Mouse (Mus musculus) testis, postnatal 10 days (tissue): ENCODE results near the gene Ccdc114.
"Not testable (repeated sequence)": the region's sequence is repeated elsewhere in the genome, so short reads cannot be mapped to it uniquely, and the experiment has no call there.

Experiments
- DNase-seq: peaks from one replicate; pipeline ENCODE4 v3.0.0; 2021; ENCODE audit warnings: low spot score

Ccdc114 gene

DNA sequence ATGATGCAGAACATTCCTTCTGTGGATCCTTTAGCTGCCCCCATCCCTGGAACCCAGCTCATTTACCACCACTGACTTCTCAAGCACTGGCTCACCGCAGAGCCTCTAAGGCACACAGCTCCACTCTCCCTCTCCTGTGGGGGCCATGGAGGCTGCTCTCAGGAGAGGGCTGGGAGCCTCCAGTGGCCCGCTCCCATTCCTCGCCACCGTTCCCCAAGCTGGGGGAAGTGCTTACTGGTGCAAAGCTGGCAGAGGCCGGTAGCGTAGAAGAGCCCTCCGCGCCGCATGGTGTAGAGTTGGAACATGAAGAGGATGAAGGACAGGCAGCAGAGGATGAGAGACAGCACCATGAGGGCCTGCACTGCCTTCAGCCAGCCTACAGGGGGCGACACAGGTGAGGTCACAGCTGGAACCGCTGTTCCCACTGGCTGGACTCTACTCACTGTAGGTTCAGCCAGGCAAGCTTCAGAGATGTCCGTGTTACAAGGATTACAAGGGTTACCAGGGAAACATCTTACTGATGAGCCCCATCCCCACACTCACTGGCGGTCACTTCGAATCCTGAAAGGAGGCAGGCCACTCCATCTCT lies 4.7 kb upstream of the Ccdc114 start:
- DNase-seq = peak; percentile 70

DNA sequence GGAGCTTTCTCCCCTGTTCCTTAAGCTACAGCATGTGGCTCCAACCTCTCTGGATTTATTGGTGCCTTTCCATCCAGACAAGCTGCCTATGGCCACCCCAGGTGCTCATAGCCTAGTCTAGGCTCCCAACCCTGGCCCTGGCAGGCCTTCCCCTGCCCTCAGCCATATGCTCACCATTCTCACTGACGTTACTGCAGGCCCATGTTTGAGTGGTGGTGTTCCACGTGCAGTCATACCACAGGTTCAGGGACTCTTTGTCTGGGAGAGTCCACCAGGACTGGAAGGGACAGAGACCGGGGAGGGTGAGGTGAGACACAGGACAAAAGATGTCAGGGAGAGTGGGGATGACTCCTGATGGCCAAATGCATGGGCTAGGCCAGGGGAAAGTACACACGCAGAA lies 4.1 kb upstream of the Ccdc114 start:
- no peak for DNase-seq

- DNase-seq = no peak
These were observed 3.2 kb upstream of the Ccdc114 start for GRCm38 (mm10) chr7:45920583-45921241.

- peak; percentile 78 for DNase-seq
These were observed 2.6 kb upstream of the Ccdc114 start, which contains the start of gene Emp3 for GRCm38 (mm10) chr7:45921242-45921621. Emp3 (minus strand) TSS chr7:45921404.

DNA sequence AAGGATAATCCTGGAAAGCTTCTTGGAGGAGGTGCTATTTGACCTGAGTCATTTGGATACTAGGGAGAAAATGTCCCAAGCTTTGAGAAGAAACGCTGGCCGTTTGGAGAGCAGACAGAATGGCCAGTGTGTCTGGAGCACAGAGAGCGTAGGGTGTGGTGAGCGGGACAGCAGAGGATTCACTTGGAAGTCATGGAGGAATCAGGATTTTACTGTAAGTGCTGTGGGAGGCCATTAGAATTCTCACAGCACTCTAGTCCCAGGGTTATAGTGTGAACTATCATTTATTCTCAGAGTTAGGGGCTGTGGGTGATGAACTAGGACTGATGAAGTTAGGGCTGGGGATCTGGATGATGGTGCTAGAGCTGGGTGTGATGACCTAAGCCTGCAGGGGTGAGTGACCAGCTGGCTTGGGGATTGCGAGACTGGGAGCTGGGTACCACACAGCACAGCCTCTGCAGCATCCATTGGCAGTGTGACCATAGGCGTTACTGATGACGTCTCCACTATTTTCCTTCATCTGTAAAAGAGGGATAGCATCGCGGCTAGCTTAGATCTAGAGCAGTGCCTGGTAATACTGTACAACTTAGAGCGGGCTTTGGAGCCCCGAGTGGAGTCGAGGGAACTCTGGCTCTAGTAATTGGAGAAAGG lies 1.8 kb upstream of the Ccdc114 start:
- DNase-seq = no peak

DNA sequence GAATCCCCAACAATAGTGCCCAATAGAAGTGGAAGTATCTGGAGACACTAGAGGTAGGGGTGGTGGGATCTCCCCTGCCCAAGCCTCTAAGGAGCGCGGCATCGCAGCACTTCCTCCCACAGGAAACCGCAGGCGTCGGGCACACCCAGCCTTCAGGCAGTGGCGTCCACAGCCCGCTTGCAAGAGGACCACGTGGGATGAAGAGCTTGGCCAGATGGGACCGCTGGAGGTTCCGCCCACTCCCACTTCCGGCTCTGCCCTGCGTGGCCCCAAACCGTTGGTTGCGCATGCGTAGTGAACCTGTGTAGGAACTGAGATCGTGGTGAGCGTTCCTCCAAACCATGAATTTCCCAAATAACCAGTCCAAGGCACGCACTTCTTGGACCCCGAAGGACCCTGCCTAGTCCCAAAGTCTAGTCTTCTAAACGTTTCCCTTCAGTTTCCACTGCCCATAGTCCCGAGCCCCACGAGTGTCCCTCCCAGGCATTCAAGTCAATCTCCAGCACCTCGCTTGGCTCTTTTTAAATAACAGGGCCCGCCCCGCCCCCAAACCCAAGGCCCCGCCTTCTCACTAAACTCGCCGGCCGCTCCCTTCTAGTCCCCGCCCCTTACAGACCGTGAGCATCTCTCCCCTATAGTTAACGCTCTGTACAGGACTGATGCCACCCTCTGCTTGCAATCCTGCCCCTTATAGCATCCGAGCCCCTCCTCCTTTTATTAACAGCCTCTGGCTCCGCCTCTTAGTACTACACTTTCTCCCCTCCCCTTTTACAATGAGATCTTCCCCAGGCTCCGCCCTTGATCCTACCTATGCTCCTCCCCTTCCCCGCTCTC lies 727 bp upstream of the Ccdc114 start:
- DNase-seq = peak; percentile 94

DNA sequence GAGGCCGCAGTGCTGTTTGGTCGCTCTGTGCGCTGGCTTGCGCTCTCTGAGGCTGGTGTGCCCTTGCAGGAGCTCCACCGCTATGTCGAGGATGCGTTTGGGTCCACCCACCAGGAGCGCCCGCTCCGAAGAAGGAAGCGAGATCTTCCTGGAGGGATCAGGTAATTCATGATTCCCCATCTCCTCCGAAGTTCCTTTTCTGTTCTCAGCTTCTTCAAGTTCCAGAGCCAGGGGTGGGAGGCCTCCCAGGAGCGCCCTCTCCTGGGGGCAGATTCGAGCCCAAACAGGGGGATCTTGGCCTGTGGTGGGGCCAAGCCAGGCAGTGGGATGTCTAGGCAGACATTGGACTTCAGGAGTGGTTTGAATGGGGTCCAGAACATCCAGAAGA lies 551 bp downstream of the Ccdc114 start:
- DNase-seq = peak; percentile 70

GRCm38 (mm10) chr7:45928626-45929295 lies 4.9 kb downstream of the Ccdc114 start:
- DNase-seq = no peak

DNA sequence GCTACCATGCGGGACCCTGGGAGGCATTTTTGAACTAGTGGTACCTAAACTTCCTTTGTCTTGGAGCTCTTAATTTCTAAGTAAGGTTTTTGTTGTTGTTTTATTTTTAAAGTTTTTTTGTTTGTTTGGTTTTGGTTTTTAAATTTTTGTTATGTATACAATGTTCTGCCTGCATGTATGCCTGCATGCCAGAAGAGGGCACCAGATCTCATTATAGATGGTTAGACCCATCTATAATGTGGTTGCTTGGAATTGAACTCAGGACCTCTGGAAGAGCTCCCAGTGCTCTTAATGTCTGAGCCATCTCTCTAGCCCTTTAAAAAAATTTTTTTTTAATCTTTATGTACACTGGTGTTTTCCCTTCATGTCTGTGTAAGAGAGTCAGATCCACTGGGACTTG lies 5.8 kb downstream of the Ccdc114 start:
- no peak for DNase-seq

GRCm38 (mm10) chr7:45933766-45934165 lies 9.9 kb downstream of the Ccdc114 start:
- DNase-seq = not testable (repeated sequence)

- DNase-seq = peak; percentile 73
These were observed 11.2 kb downstream of the Ccdc114 start for GRCm38 (mm10) chr7:45935114-45935513.

GRCm38 (mm10) chr7:45939836-45940235 lies 16.0 kb downstream of the Ccdc114 start:
- DNase-seq = no peak

GRCm38 (mm10) chr7:45941986-45942385 lies 18.1 kb downstream of the Ccdc114 start:
- no peak for DNase-seq

DNA sequence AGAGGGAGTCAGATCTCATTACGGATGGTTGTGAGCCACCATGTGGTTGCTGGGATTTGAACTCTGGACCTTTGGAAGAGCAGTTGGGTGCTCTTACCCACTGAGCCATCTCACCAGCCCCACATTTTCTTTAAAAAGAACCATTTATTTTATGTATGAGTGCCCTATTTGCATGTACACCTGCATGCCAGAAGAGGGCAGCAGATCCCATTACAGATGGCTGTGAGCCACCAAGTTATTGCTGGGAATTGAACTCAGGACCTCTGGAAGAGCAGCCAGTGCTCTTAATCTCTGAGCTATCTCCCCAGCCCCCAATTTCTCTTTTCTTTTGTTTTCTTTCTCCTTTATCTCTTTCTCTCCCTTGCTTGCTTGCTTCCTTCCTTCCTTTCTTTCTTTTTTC lies 19.4 kb downstream of the Ccdc114 start:
- DNase-seq = not testable (repeated sequence)

DNA sequence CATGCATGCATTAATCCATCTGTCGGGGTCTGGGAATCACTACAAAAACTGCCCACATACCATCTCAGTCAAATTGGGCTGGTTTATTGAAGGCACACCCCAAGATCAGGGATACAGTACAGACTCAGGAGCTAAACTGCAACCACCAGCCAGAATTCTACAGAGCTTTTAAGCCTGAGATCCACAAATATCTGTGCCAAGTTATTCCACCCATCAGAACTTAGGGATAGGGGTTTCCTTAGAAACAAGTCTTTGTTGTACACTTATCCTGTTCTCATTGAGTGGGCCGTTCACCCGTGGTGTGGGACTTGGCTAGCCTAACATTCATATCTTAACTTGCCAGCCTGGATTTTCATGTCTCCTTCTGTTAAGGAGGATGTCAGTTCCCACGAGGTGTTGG lies 25.2 kb downstream of the Ccdc114 start:
- DNase-seq = no peak

DNA sequence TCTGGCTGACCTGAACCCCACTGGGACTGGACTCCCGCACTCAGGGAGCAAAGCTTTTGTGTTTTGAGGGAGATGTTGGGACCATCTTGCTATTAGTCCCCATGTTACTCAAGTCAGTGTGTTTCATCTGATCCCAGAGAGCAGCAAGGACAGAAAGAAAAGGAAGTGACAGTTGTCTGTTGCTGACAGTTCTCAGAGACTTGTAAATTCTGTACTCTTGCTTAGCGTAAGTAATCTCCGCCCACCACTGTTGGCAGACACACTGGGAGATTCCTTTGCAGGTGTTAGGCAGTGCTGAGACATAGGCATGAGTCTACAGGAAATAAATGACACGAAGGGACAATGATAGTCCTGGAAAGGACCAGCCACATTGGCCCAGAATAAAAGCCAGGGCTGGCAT lies 32.7 kb downstream of the Ccdc114 start:
- DNase-seq = no peak

- no peak for DNase-seq
These were observed 48.2 kb downstream of the Ccdc114 start for GRCm38 (mm10) chr7:45971831-45972723.

DNA sequence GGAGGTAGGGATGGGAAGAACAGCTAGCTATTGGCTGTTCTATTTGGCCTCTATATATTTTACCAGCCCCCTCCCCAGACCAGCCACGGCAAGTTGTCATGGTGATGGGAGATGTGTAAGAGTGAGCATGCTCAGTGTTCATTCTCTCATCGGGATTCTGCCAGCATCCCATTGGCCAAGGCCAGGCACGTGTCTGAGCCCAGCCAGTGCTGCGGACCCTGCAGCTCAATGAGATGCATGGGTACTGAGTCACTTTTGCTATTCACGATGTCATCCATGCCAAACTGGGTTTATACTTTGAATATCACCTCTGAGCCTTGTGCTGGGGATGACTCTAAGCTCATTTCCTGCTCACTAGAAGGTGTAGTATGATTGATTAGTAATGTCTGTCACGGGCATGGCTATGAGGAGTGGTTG lies 49.4 kb downstream of the Ccdc114 start:
- no peak for DNase-seq

GRCm38 (mm10) chr7:45974103-45974502 lies 50.2 kb downstream of the Ccdc114 start:
- no peak for DNase-seq

GRCm38 (mm10) chr7:45974512-45974911 lies 50.6 kb downstream of the Ccdc114 start:
- no peak for DNase-seq

DNA sequence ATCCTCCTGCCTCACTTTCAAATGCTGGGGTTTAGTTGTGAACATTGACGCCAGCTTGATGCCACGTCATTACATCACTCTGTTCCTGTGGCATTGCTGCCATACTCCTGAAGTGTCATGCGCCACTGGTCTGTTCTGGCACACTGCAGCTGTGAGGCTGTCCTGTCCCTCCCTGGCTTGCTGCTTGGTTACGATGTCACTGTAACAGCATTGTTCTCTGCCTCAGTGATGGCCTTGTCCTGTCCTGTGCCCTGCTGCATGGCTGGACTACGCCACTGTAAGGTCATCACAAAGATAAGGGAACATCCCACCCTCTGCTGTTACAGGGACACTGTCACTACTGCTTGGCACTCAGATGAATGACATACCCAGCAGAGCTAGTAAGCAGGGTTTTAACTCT lies 57.7 kb downstream of the Ccdc114 start:
- DNase-seq = no peak
